Mouse (Mus musculus) lung, postnatal 0 days (tissue): ENCODE results near the gene Kif3b. TPM values are rescaled to one million over a fixed set of nuclear protein-coding genes. Genes with fewer than 3 reads are reported as not detected.
A peak's percentile ranks its signal among the peaks of the same experiment; 100 is the strongest.

Experiments used
- ATAC-seq: fragments of 200-750 bp; cut with Nextera tagmentation; 2 replicates; pipeline ENCODE4 v1.8.0; 2017; ENCODE audit warnings: moderate library complexity
- DNase-seq: peaks from one replicate; pipeline ENCODE4 v3.0.0-alpha.2; 2016; ENCODE audit warnings: low spot score
- H3K27ac ChIP-seq: fragments of 300-500 bp; sonication (generic); 2 replicates; pipeline ENCODE4 v1.5.1; 2014; ENCODE audit warnings: antibody characterized with exemption, mild to moderate bottlenecking, low read length, mixed read lengths
- H3K27me3 ChIP-seq: fragments of 300-500 bp; sonication (generic); replicated peaks from 2 replicates; pipeline ENCODE4 v1.6.1; 2014; ENCODE audit warnings: low read length, mixed read lengths; ENCODE audit not compliant: insufficient read depth
- H3K36me3 ChIP-seq: fragments of 300-500 bp; sonication (generic); 2 replicates; pipeline ENCODE4 v1.6.1; 2014; ENCODE audit warnings: low read length, mixed read lengths; ENCODE audit not compliant: insufficient read depth
- H3K4me1 ChIP-seq: fragments of 300-500 bp; sonication (generic); 2 replicates; pipeline ENCODE4 v1.6.1; 2014; ENCODE audit warnings: antibody characterized with exemption, low read depth, low read length, mixed read lengths; ENCODE audit not compliant: insufficient read depth
- H3K4me2 ChIP-seq: fragments of 300-500 bp; sonication (generic); replicated peaks from 2 replicates; pipeline ENCODE4 v1.6.1; 2014; ENCODE audit warnings: low read depth, mild to moderate bottlenecking, low read length, moderate library complexity, mixed read lengths
- H3K4me3 ChIP-seq: fragments of 300-500 bp; sonication (generic); 2 replicates; pipeline ENCODE4 v1.5.1; 2014; ENCODE audit warnings: low read depth, low read length
- H3K9ac ChIP-seq: fragments of 300-500 bp; sonication (generic); replicated peaks from 2 replicates; pipeline ENCODE4 v1.6.1; 2014; ENCODE audit warnings: low read depth, mild to moderate bottlenecking
- H3K9me3 ChIP-seq: fragments of 300-500 bp; sonication (generic); 2 replicates; pipeline ENCODE4 v1.6.1; 2016; ENCODE audit warnings: low read length, mixed read lengths
- CTCF ChIP-seq: IDR thresholded peaks from 2 replicates; pipeline ENCODE4 v1.5.1; 2016; ENCODE audit warnings: antibody characterized with exemption, mild to moderate bottlenecking
- EP300 ChIP-seq: IDR thresholded peaks from 2 replicates; pipeline ENCODE4 v1.6.1; 2016; ENCODE audit warnings: antibody characterized with exemption, mild to moderate bottlenecking, control low read depth
- WGBS: fragments of 180-500 bp; shearing (Covaris S2); extraction: QIAGEN DNeasy Blood & Tissue Kit; methylation state at CpG from one replicate; pipeline ENCODE4 v1.1.7; 2014; 5-methylcytosine and 5-hydroxymethylcytosine counted together
- polyA plus RNA-seq: library from polyadenylated mRNA; unstranded; fragments of >200 nt; fragmentation: Nextera tagmentation; extraction: Ambion mirVana; gene quantifications from 2 replicates; pipeline ENCODE4 v1.2.1, GENCODE M21; 2015

The Kif3b gene
- polyA plus RNA-seq, 1 experiment from 2014 or later = 4.7 TPM

DNA sequence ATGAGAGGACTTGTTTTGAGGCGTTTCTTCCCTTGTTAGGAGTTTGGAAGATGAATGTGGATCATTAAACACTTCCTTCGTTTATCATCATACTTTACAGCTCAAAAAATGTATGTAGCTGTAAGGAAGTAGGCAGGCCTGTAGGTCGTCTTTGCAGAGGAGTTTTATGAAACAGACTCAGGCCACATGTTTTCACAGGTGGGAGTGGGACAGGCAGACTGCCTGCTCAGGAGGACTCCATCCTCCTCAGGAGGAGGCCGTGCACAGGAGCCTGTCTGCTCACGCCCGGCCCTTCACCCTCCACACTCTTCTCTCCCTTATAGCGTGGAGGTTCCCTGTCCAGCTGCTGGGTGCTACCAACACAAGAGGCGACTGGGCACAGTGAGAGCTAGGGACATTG lies 17.9 kb downstream of the Kif3b start:
- H3K36me3 ChIP-seq = no peaks in the 10 kb centered on the region
- no peak overlapping the region for H3K4me2 ChIP-seq
- H3K4me1 ChIP-seq = no peaks in the 10 kb centered on the region
- no peak overlapping the region for H3K4me3 ChIP-seq
- TF ChIP-seq CTCF = no peak
- TF ChIP-seq EP300 = no peak
- WGBS = 64% methylated on average over 8 of the region's 8 CpGs
- ATAC-seq = no peak
- no peak overlapping the region for H3K27ac ChIP-seq
- DNase-seq = no peak
- H3K9me3 ChIP-seq = no peaks in the 10 kb centered on the region
- no peaks in the 10 kb centered on the region for H3K27me3 ChIP-seq
- no peak overlapping the region for H3K9ac ChIP-seq

GRCm38 (mm10) chr2:153310228-153310627 lies 19.0 kb downstream of the Kif3b start:
- ATAC-seq (0 out of 2 replicates have a peak, but pooled peaks have one; percentile 23), DNase-seq (peak; percentile 51)
- Histone ChIP-seq H3K27ac (no peak overlapping the region), H3K9me3 (no peaks in the 10 kb centered on the region), H3K36me3 (no peaks in the 10 kb centered on the region), H3K4me1 (no peaks in the 10 kb centered on the region), H3K4me3 (no peak overlapping the region), H3K4me2 (no peak overlapping the region), H3K9ac (no peak overlapping the region), H3K27me3 (no peaks in the 10 kb centered on the region)
- WGBS = 62% methylated on average over 6 of the region's 6 CpGs
- TF ChIP-seq CTCF (0 out of 2 replicates have a peak, but pooled peaks have one; percentile 9), EP300 (no peak)

GRCm38 (mm10) chr2:153312884-153313283 lies 21.7 kb downstream of the Kif3b start:
- WGBS = 80% methylated on average over 9 of the region's 9 CpGs
- no peak for ATAC-seq
- Histone ChIP-seq H3K27me3 (no peaks in the 10 kb centered on the region), H3K4me1 (no peaks in the 10 kb centered on the region), H3K9ac (no peak overlapping the region), H3K4me3 (no peak overlapping the region), H3K4me2 (no peak overlapping the region), H3K9me3 (no peaks in the 10 kb centered on the region), H3K27ac (no peak overlapping the region), H3K36me3 (0 out of 2 replicates have a peak, but pooled peaks cover 8% of the 10 kb centered on the region)
- no peak for DNase-seq
- TF ChIP-seq EP300 (no peak), CTCF (no peak)

- H3K36me3 ChIP-seq = peaks cover 20% of the 10 kb centered on the region; the same call in 1 of the 2 replicates
- H3K4me2 ChIP-seq = no peak overlapping the region
- TF ChIP-seq CTCF (no peak), EP300 (no peak)
- H3K4me1 ChIP-seq = no peaks in the 10 kb centered on the region; the same call in 1 of the 2 replicates
- H3K27me3 ChIP-seq = no peaks in the 10 kb centered on the region
- ATAC-seq = peak; percentile 72
- 0 out of 2 replicates have a peak overlapping the region, but pooled peaks have one; percentile 32 for H3K27ac ChIP-seq
- H3K4me3 ChIP-seq = no peak overlapping the region
- no peaks in the 10 kb centered on the region for H3K9me3 ChIP-seq
- 70% methylated on average over 4 of the region's 4 CpGs for WGBS
- peak; percentile 47 for DNase-seq
- no peak overlapping the region for H3K9ac ChIP-seq
Observed at GRCm38 (mm10) chr2:153318408-153318807, 27.2 kb downstream of the Kif3b start.

DNA sequence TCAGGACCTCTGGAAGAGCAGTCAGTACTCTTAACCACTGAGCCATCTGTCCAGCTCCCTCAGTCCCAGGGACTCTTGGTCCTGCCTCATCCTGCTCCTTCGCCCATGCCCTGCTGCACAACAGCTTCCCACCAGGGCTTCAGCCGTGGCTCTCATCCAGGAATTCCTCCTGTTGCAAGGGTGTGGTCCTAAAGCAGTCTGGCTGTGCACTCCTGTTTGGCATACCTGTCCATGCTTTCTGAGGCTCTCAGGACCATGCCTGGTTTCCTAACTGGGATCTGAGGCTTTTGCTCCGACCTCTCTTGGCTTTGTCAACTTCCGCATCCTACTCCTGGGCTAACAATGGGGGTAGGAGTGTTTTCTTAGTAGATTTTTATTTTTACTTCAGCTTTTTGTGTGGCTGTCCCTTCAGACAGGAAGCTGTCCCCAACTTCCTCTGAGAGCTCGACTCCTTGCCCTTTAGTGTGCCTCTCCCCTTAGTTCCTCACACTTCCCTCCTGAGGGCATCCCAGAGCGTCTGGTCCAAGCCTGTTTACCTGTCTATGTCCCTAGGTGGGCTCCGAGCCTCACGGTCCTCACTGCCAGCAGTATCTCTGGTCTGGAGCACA lies 27.9 kb downstream of the Kif3b start:
- H3K9ac ChIP-seq = 0 out of 2 replicates have a peak overlapping the region, but pooled peaks have one; percentile 8
- DNase-seq (peak; percentile 76), ATAC-seq (peak; percentile 90)
- WGBS = 54% methylated on average over 8 of the region's 8 CpGs
- TF ChIP-seq CTCF (0 out of 2 replicates have a peak, but pooled peaks have one; percentile 0), EP300 (no peak)
- no peak overlapping the region for H3K4me2 ChIP-seq
- peak overlapping the region; percentile 54 for H3K27ac ChIP-seq
- H3K4me3 ChIP-seq = no peak overlapping the region
- peaks cover 28% of the 10 kb centered on the region; the same call in 1 of the 2 replicates for H3K36me3 ChIP-seq
- H3K27me3 ChIP-seq = no peaks in the 10 kb centered on the region
- H3K4me1 ChIP-seq = no peaks in the 10 kb centered on the region; the same call in 1 of the 2 replicates
- no peaks in the 10 kb centered on the region for H3K9me3 ChIP-seq

DNA sequence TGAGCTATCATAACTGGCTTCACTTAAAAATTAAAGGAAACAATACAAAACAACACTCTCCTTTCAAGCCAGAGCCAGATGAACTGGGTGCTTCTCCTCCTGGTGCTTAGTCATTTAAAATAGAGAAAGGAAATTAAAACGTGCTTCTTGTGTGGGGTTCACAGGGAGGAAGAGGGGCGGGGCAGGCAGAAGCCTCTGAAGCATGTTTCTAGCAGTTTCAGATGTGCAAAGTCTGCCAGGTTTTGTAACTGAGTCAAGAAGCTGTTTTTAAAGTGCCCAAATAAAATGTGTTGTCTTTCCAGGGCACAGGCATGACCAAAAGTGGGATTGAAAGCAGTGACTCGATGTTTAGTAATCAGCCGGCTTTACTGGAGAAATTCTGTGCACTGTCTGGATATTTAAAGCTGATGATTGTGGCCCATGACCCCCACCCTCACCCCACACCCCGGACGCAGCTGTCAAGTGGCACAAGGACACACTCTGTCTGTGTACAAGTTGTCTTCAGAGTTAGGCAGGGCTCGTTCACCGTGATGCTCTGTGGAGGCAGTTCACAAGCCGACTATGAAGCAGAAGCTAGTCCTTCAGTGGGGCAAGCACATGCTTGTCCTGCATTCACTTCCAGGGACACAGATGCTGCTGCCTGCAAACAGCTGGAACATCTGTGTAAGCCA lies 34.6 kb downstream of the Kif3b start:
- H3K36me3 ChIP-seq = peaks cover 29% of the 10 kb centered on the region
- H3K4me3 ChIP-seq = no peak overlapping the region

More for the DNA sequence above, 34.6 kb downstream of the Kif3b start:
- Histone ChIP-seq H3K4me1 (no peaks in the 10 kb centered on the region), H3K9ac (no peak overlapping the region), H3K27ac (no peak overlapping the region), H3K27me3 (no peaks in the 10 kb centered on the region), H3K9me3 (no peaks in the 10 kb centered on the region), H3K4me2 (no peak overlapping the region)
- ATAC-seq (no peak), DNase-seq (no peak)
- TF ChIP-seq CTCF = no peak
- TF ChIP-seq EP300 = no peak
- WGBS = 56% methylated on average over 9 of the region's 9 CpGs
